Mouse (Mus musculus) left cerebral cortex, postnatal 10 days (tissue): ENCODE measurements around the gene Tnfrsf9. TPM values are rescaled to one million over a fixed set of nuclear protein-coding genes. Genes with fewer than 3 reads are reported as not detected.

ENCODE experiments used
- DNase-seq, 2 experiments: peaks; one replicate each; pipeline ENCODE4 v3.0.0; 2021 to 2022; ENCODE audit warnings: low spot score in 2 of 2, mixed read lengths in 1 of 2; ENCODE audit errors: extremely low spot score in 1 of 2
- intact Hi-C: fragments of 180-260 bp; cut with DNase I; formaldehyde crosslinking; loops from one replicate; pipeline ENCODE4 v1.15.1; 2025
- total RNA-seq, 2 experiments: library from RNA; stranded (reverse); gene quantifications; 2 replicates each; pipeline ENCODE4 v1.2.3; 2021

Gene Tnfrsf9
- total RNA-seq, 2 experiments from 2014 or later: 0.36 to 0.47 TPM

- no peak for DNase-seq
- intact Hi-C loops: no loop called here
Observed at GRCm38 (mm10) chr4:150921206-150921605, 6.8 kb downstream of the Tnfrsf9 start.

DNA sequence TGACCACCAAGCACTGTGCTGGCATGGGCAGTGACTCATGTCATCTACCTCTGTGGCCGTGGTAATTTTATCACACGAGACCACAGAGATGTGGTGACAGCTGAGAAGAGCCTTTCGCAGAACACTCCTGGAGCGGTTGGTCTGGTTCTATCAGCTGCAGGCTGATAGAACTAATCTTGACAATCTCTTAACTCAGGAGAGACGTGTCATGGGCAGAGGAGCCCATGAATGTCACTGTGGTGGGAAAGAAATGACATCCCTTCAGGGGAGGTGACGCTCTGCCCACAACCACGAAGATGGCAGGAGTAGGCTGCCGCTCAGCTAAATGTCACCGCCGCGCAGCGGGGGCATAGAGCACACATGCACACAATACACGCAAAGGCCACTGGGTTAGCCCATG lies 9.9 kb downstream of the Tnfrsf9 start:
- no peak for DNase-seq
- intact Hi-C loops: no loop called here

- intact Hi-C loops: no loop called here
- DNase-seq: no peak
Observed at GRCm38 (mm10) chr4:150924936-150925335, 10.6 kb downstream of the Tnfrsf9 start.

DNA sequence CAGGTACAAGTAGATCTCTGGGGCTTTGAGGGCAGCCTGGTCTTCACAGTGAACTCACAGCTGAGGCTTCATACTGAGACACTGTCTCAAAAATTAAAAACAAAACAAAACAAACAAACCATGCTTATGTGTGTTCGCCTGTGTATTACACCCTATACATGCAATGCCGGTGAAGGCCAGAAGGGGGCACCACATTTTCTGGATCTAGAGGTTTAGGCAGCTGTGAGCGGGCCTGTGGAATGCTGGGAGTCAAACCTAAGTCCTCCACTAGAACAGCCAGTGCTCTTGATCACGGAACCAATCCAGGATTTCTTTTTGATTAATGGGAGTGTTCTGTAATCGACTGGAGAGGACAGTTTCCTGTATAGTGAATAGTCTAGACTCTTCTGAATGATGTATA lies 11.6 kb downstream of the Tnfrsf9 start:
- intact Hi-C loops: no loop called here
- no peak for DNase-seq

DNA sequence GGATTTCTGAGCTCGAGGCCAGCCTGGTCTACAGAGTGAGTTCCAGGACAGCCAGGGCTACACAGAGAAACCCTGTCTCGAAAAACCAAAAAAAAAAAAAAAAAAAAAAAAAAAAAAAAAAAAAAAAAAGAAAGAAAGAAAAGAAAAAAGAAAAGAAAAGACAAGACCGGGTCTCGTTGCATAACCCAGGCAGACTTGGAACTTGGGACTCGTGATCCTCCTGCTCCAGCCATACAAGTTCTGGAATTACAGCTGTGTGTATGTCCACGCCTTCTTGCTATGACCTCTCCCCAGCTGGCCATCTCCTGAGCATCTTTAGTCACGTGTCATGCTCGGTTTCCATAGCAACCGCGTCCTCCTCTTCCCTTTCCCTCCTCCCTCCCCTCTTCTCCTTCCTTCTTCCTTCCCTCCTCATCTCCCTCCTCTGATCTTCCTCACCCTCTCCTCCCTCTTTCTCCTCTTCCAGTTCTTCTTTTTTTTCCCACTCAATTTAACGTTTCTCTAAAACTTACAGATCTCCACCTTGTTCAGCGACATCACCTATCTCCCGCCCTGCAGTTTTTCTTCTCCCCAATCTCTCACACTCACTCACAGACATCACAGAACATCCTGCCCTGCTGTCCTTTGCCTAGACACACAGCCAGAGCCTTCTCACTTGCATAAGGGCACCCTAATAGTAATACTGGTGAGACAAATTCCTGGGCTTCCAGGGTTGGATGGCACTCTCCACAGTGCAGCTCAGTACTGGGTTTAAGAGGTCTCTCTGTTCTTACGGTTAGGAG lies 12.8 kb downstream of the Tnfrsf9 start:
- intact Hi-C loops: no loop called here
- no peak for DNase-seq

DNA sequence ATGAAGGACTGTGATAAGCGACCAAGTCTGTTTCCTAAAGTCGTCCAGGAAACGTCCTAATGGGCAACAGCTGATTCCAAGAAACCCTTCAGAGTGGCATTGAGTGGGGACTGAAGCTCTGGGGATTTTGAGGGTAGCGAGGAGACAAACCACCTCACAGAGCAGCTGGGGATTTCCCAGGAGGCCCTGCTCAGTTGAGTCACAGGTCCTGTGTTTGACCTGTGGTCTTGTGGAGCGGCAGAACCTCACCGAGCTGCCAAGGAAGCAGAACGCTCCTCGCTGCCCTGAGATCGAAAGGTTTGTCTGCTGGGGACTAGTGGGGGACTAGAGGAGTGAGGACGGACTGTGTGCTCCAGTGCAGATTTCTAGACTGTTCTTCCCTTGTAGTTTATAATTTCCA lies 13.4 kb downstream of the Tnfrsf9 start:
- DNase-seq: no peak
- intact Hi-C loops: no loop called here

GRCm38 (mm10) chr4:150933503-150933902 lies 19.1 kb downstream of the Tnfrsf9 start:
- intact Hi-C loops: no loop called here
- DNase-seq: no peak

- intact Hi-C loops: no loop called here
- peak; percentile 19 to 62 for DNase-seq
Observed at GRCm38 (mm10) chr4:150937293-150938062, 23.1 kb downstream of the Tnfrsf9 start.

DNA sequence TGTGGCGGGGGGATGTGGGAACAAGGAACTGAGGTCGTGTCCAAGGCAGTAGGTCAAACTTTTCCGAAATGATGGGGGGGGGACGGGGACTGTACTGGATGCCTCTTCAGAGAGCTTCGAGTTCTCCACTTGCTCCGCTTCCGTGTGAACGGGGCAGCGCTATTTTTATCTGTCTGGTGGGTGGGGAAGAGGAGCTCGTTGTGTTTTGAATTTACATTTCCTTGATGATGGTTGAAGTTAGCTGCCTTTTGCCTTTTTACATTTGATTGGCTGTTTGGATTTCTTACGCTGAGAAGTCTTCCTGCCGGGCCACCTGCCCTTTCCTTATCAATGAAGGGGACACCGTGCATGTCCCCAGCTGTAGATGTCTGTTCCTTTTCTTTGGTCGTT lies 23.7 kb downstream of the Tnfrsf9 start:
- intact Hi-C loops: no loop called here
- DNase-seq: no peak

DNA sequence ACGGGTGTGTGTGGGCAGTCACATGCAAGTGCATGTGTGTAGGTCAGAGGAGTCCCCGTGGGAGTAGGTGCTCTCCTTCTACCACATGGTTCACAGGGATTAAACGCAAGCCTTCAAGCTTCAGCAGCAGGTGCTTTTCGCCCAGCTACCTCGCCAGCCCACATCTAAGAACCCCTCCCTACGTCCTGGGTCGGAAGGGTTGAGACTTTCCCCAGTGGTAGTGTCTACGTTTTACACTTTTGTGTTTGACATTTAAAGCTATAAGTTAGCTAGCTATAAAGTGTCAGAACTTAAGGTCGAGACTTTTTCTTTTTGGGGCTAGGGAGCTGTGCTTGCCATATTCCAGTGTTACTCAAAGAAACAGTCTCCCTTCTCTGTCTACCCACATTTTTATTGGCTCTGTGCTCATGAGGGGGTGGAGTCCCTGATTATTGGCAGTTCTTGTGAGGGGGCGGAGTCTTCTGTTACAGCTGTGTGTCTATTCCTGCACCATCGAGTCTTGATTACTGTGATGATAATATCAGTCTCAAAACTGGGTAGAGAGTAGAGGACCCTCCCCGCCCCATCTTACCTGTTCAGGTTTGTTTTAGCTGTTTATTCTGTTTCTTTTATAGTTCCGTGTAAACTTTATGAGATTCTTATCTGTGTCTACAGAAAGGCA lies 25.8 kb downstream of the Tnfrsf9 start:
- no peak for DNase-seq
- intact Hi-C loops: no loop called here

DNA sequence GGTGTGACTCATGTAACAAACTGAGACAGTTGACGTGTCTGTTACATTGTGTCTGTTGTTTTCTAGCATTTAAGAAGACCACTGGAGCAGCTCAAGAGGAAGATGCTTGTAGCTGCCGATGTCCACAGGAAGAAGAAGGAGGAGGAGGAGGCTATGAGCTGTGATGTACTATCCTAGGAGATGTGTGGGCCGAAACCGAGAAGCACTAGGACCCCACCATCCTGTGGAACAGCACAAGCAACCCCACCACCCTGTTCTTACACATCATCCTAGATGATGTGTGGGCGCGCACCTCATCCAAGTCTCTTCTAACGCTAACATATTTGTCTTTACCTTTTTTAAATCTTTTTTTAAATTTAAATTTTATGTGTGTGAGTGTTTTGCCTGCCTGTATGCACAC lies 30.3 kb downstream of the Tnfrsf9 start:
- no peak for DNase-seq
- intact Hi-C loops: no loop called here

GRCm38 (mm10) chr4:150950972-150951371 lies 36.6 kb downstream of the Tnfrsf9 start:
- intact Hi-C loops: no loop called here
- DNase-seq: no peak

DNA sequence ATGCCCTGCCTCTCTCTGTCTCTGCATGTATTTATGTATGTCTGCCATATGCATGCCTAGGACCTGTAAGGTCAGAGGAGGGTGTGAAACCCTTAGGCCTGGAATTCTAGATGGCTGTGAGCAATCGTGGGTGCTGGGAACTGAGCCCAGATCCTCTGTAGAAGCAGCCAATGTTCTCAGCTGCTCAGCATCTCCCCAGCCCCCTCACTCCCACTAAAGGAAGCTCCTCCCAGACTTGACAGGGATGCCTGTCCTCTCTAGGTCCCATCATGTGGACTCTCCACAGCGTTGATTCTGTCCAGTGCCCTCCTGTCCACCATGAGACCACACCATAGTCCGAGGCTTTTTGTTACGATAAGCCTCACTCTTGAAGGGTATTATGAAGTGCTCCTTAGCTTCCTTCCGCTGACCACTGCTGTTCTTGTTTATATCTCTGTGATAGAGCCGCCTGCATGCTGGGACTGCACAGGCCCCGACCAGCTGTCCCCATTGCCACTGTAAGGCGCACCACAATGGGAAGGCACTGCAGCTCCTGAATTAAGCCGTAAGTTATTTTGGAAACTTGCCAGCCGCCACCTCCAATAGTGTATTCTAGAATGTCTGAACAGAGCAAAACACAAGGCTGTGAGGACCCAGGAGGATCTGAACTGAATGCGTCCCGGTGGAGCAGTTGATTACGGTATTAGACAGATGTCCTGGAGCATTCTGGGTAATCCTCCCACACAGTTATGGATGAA lies 42.2 kb downstream of the Tnfrsf9 start:
- intact Hi-C loops: no loop called here

DNA sequence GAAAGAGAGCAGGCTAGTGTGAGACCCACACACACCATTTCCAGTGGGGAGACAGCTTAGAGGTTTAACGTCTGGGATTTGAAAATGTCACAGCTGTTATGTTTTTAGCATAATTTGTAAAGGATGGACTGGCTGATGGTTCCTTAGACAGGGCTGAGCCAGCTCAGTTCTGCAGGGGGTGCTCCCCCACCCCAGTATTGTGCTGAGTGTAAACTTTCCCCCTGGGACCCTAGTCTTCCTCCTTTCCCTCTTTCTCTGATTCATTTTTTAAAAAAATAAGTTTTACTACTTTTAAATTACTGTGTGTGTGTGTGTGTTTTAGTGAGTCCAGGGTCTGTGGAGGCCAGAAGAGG lies 42.7 kb downstream of the Tnfrsf9 start:
- intact Hi-C loops: no loop called here
- no peak for DNase-seq

More for the DNA sequence above, 42.2 kb downstream of the Tnfrsf9 start:
- DNase-seq: peak in 1 of 2 experiments; percentile 40

- DNase-seq: no peak
- intact Hi-C loops: no loop called here
Observed at GRCm38 (mm10) chr4:150958536-150958935, 44.2 kb downstream of the Tnfrsf9 start.

- intact Hi-C loops: no loop called here
- DNase-seq: no peak
Observed at GRCm38 (mm10) chr4:150962231-150962630, 47.9 kb downstream of the Tnfrsf9 start.

- no peak for DNase-seq
- intact Hi-C loops: loop anchor here (2.0 kb wide), 1 partner anchor 307 kb away; no protein-coding TSS in a partner anchor
Observed at GRCm38 (mm10) chr4:150963711-150964110, 49.3 kb downstream of the Tnfrsf9 start.

GRCm38 (mm10) chr4:150964635-150965554 lies 50.5 kb downstream of the Tnfrsf9 start:
- intact Hi-C loops: loop anchor here (2.0 kb wide), 1 partner anchor 308 kb away; no protein-coding TSS in a partner anchor

More at GRCm38 (mm10) chr4:150964635-150965554, 50.5 kb downstream of the Tnfrsf9 start:
- peak; percentile 64 to 86 for DNase-seq
